Mouse (Mus musculus) testis, postnatal 10 days (tissue): Measurements from ENCODE around the gene Ifi214.
"Not testable (repeated sequence)": the region's sequence is repeated elsewhere in the genome, so short reads cannot be mapped to it uniquely, and the experiment has no call there.

Experiments
- DNase-seq: peaks from one replicate; pipeline ENCODE4 v3.0.0; 2021; ENCODE audit warnings: low spot score

Gene Ifi214

GRCm38 (mm10) chr1:173535791-173536190 is at the start of gene Ifi214:
Gene Ifi214, minus strand, starts transcription at chr1:173535957.
- DNase-seq: not testable (repeated sequence)

- no peak for DNase-seq
These were observed 44.3 kb upstream of the Ifi214 start for GRCm38 (mm10) chr1:173579921-173580585.

GRCm38 (mm10) chr1:173579079-173579478 is 43.3 kb upstream of the Ifi214 start:
- DNase-seq: no peak

- not testable (repeated sequence) for DNase-seq
These were observed 14.8 kb upstream of the Ifi214 start for GRCm38 (mm10) chr1:173550491-173551050.

GRCm38 (mm10) chr1:173548798-173549197 is 13.0 kb upstream of the Ifi214 start:
- not testable (repeated sequence) for DNase-seq

- no peak for DNase-seq
These were observed 14.3 kb downstream of the Ifi214 start for GRCm38 (mm10) chr1:173521452-173521851.

GRCm38 (mm10) chr1:173510595-173510994 is 25.2 kb downstream of the Ifi214 start:
- not testable (repeated sequence) for DNase-seq

GRCm38 (mm10) chr1:173491483-173491882 is 44.3 kb downstream of the Ifi214 start:
- not testable (repeated sequence) for DNase-seq

GRCm38 (mm10) chr1:173490812-173491480 is 44.8 kb downstream of the Ifi214 start, which contains the start of gene Ifi206:
Gene Ifi206, minus strand, starts transcription at chr1:173491041.
- not testable (repeated sequence) for DNase-seq

GRCm38 (mm10) chr1:173481182-173481574 is 54.6 kb downstream of the Ifi214 start:
- DNase-seq: not testable (repeated sequence)

- not testable (repeated sequence) for DNase-seq
These were observed 55.2 kb downstream of the Ifi214 start for GRCm38 (mm10) chr1:173480399-173481181.
